Mouse (Mus musculus) heart, embryonic 10.5 days (tissue): ENCODE results near the gene Prkar2a. TPM values are rescaled to one million over a fixed set of nuclear protein-coding genes. Genes with fewer than 3 reads are reported as not detected.

ENCODE experiments used
- DNase-seq: peaks from one replicate; pipeline ENCODE4 v3.0.0-alpha.2; 2017; ENCODE audit warnings: low spot score
- H3K27ac ChIP-seq: fragments of 300-500 bp; sonication (generic); 2 replicates; pipeline ENCODE4 v1.5.1; 2016; ENCODE audit warnings: mild to moderate bottlenecking
- H3K27me3 ChIP-seq: fragments of 300-500 bp; sonication (generic); 2 replicates; pipeline ENCODE4 v1.6.1; 2016; ENCODE audit warnings: mild to moderate bottlenecking; ENCODE audit not compliant: poor library complexity, insufficient read depth, severe bottlenecking
- H3K36me3 ChIP-seq: fragments of 300-500 bp; sonication (generic); 2 replicates; pipeline ENCODE4 v1.6.1; 2016; ENCODE audit warnings: mild to moderate bottlenecking, moderate library complexity
- H3K4me1 ChIP-seq: fragments of 300-500 bp; sonication (generic); 2 replicates; pipeline ENCODE4 v1.6.1; 2016; ENCODE audit warnings: mild to moderate bottlenecking
- H3K4me3 ChIP-seq: fragments of 300-500 bp; sonication (generic); 2 replicates; pipeline ENCODE4 v1.5.1; 2016; ENCODE audit warnings: mild to moderate bottlenecking, moderate library complexity
- H3K9me3 ChIP-seq: fragments of 300-500 bp; sonication (generic); 2 replicates; pipeline ENCODE4 v1.6.1; 2016; ENCODE audit warnings: mild to moderate bottlenecking, moderate library complexity
- whole genome bisulfite sequencing: fragments of 180-500 bp; shearing (Covaris S2); methylation state at CpG from one replicate; pipeline ENCODE4 v1.1.7; 2016; 5-methylcytosine and 5-hydroxymethylcytosine counted together
- polyA plus RNA-seq: library from polyadenylated mRNA; unstranded; fragments of >200 nt; fragmentation: Nextera tagmentation; extraction: Ambion mirVana; gene quantifications from 2 replicates; pipeline ENCODE4 v1.2.1, GENCODE M21; 2016

Prkar2a gene
- polyA plus RNA-seq, 1 experiment from 2014 or later = 26.5 TPM

DNA sequence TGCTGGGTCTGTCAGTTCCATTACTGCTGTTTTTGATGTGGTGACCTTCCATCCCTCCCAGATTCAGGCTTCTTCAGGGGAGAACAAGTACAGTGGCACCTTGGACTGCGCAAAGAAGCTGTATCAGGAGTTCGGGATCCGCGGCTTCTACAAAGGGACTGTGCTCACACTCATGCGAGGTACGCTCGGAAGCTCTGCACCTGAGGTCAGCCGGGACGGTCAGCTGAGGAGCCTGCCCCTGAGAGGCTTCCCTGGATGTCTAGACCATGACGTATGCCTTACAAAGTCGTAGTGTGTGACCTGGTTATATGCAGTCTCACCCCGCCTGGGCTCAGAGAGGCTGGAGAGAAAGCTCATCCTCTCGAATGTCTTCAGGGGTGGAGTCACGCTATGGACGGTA, 9.1 kb upstream of the Prkar2a start:
- no peak overlapping the region for H3K4me3 ChIP-seq
- H3K4me1 ChIP-seq = peaks cover 14% of the 10 kb centered on the region; the same call in 1 of the 2 replicates
- no peaks in the 10 kb centered on the region for H3K27me3 ChIP-seq
- peak; percentile 60 for DNase-seq
- no peak overlapping the region for H3K27ac ChIP-seq
- peaks cover 53% of the 10 kb centered on the region for H3K36me3 ChIP-seq
- 87% methylated on average over 15 of the region's 15 CpGs for WGBS
- no peaks in the 10 kb centered on the region for H3K9me3 ChIP-seq

DNA sequence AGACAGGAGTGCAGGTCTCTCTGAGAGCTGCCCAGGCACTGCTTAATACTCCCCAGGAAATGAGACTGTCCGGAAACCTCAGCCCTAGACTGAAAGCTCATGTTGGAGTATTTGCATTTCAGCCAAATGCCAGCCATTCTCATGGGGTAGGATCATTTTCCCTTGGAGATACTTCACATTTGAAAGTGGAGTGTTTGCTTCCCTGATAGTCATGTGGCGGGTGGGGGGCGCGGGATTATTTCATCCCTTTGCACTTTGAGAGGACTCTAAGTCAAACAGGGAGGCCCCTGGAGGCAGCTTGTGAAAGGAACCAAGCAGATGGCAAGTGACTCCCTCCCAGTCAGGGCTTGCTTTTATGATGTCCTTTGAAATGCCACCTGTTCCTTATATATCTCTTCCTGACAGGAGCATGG, 2.6 kb upstream of the Prkar2a start:
- Histone ChIP-seq H3K27me3 (peaks cover 11% of the 10 kb centered on the region), H3K27ac (no peak overlapping the region), H3K4me1 (peaks cover 5% of the 10 kb centered on the region; the same call in 1 of the 2 replicates), H3K36me3 (peaks cover 34% of the 10 kb centered on the region), H3K4me3 (no peak overlapping the region), H3K9me3 (no peaks in the 10 kb centered on the region)
- WGBS = 58% methylated on average over 4 of the region's 4 CpGs
- peak; percentile 74 for DNase-seq

DNA sequence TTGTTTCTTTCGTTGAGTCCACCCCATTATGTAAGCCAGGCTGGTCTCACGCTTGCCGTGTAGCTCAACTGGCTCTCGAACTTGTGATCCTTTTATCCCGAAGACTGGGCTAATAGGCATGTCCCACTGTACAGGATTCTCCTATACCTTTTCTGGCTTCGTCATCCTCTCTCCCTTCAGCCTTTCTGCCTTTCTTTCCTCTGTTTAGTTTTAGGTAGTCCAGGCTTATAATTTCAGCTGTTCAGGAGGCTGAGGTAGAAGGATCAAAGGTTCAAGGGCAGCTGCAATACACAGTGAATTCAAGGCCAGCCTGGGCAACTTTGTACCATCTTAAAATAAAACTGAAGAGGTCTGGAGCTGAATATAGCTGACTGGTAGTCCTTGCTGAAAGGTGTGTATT, 1.9 kb upstream of the Prkar2a start:
- peaks cover 11% of the 10 kb centered on the region for H3K27me3 ChIP-seq
- H3K4me1 ChIP-seq = peaks cover 11% of the 10 kb centered on the region
- no peaks in the 10 kb centered on the region for H3K9me3 ChIP-seq
- DNase-seq = no peak
- peaks cover 31% of the 10 kb centered on the region for H3K36me3 ChIP-seq
- WGBS = 84% methylated on average over 6 of the region's 6 CpGs
- no peak overlapping the region for H3K4me3 ChIP-seq
- H3K27ac ChIP-seq = no peak overlapping the region

DNA sequence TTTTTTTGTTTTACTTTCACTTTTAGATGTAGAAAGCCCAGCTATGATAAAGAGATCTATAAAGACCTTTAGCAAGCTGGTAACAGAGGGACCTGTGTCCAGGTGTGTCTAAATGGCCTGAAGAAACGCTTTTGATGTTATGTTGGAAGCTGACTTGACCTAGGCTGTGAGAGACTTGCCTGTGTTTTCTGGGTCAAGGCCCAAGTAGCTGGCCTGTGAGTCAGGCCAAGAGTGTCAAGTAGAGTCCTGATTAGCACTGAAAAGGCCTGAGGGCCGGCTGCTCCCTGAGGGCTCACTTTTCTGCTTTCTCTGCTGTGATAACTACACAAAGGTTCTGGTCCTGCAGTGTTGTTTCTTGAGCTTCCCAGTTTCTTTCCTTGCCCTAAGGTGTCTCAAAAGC, 1.4 kb upstream of the Prkar2a start:
- peaks cover 11% of the 10 kb centered on the region for H3K27me3 ChIP-seq
- no peak for DNase-seq
- WGBS = 51% methylated on average over 2 of the region's 2 CpGs

DNA sequence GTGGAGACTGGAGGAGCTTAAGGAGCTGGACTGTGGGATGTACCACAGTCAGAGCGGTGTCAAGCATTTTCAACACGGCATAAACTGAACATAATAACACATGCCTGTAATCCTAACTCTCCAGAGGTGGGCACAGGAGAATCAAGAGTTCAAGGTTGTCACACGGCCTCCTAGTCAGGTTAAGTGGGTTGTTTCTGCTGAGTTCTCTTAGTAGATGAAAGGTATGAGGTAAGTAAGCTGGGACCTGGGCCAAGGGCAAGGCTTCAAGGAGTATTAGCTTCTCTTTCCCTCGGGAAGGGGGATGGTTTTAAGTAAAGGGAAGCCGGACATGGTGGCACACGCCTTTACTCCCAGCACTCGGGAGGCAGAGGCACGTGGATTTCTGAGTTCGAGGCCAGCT, 663 bp upstream of the Prkar2a start:
- peaks cover 18% of the 10 kb centered on the region for H3K36me3 ChIP-seq
- H3K9me3 ChIP-seq = no peaks in the 10 kb centered on the region
- no peak for DNase-seq
- WGBS = 74% methylated on average over 9 of the region's 9 CpGs
- H3K27ac ChIP-seq = no peak overlapping the region
- peaks cover 11% of the 10 kb centered on the region for H3K27me3 ChIP-seq
- peaks cover 18% of the 10 kb centered on the region for H3K4me1 ChIP-seq
- H3K4me3 ChIP-seq = no peak overlapping the region

More for the DNA sequence above, 1.4 kb upstream of the Prkar2a start:
- no peaks in the 10 kb centered on the region for H3K9me3 ChIP-seq
- H3K4me1 ChIP-seq = peaks cover 12% of the 10 kb centered on the region
- H3K4me3 ChIP-seq = no peak overlapping the region
- H3K36me3 ChIP-seq = peaks cover 26% of the 10 kb centered on the region
- H3K27ac ChIP-seq = no peak overlapping the region

DNA sequence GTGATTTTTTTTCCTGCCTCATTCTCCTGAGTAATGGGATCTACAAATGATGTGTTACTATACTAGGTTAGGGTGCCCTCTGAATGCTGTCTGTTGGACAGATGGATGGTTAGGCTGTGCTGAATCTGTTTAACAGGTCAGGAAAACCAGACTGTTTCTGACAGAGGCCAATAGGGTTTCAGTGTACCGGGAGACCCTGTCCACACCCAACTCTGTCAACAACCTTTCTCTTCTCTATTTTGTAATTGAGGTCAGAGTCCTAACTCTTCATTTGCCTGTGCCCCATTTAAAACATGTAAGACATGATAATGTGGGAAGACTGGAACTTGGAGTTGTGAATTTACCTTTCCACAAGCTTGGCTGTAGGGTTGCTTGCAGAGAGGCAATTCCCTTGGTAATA, 879 bp downstream of the Prkar2a start:
- 89% methylated on average over 1 of the region's 1 CpGs for WGBS
- DNase-seq = no peak

DNA sequence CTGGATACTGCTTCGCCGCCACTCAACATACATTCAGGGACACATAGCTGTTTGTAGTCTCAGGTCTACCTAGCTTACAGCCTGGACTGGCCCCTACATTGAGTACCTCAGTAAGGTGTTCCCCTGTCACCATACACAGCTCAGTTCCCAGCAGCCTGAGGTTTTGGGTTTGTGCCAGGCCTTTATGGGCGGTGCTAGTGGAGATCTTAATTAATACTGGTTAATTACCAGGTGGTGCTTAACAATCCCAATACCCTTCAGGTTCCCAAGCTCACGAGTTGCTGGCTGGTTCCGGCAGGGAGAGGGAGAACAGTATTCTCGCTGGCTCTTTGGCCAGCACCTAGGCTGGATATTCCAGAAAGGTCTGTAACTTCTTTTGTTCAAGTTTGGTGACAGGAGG, 1.8 kb downstream of the Prkar2a start:
- Histone ChIP-seq H3K27me3 (peaks cover 11% of the 10 kb centered on the region), H3K4me3 (no peak overlapping the region), H3K27ac (no peak overlapping the region), H3K36me3 (no peaks in the 10 kb centered on the region), H3K4me1 (peaks cover 18% of the 10 kb centered on the region), H3K9me3 (no peaks in the 10 kb centered on the region)
- 78% methylated on average over 6 of the region's 6 CpGs for WGBS
- peak; percentile 27 for DNase-seq

More for the DNA sequence above, 879 bp downstream of the Prkar2a start:
- H3K27ac ChIP-seq = no peak overlapping the region
- peaks cover 18% of the 10 kb centered on the region for H3K4me1 ChIP-seq
- no peak overlapping the region for H3K4me3 ChIP-seq
- H3K36me3 ChIP-seq = 0 out of 2 replicates have a peak, but pooled peaks cover 5% of the 10 kb centered on the region
- H3K9me3 ChIP-seq = no peaks in the 10 kb centered on the region
- H3K27me3 ChIP-seq = peaks cover 11% of the 10 kb centered on the region

DNA sequence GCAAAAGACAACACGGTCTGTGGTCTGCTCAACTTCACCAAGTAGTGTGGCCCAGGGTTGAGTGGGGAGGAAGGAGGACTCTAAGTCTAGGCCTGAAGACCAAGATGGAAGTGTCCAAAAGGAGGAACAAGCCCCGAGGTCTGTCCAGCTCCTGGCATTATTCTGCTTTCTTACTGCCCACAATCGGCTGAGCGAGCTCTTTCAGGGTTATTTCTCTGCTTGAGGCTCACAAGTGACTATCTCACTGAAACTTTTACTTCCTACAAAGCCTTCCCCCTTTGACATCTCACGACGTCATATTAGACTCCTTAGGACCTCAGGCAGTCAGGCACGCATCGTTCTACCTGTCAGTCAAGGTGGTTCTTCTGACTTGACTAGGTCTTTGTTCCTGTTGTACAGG, 2.3 kb downstream of the Prkar2a start:
- no peaks in the 10 kb centered on the region for H3K9me3 ChIP-seq
- peak overlapping the region; percentile 69 for H3K4me3 ChIP-seq
- H3K4me1 ChIP-seq = peaks cover 18% of the 10 kb centered on the region
- H3K27me3 ChIP-seq = peaks cover 11% of the 10 kb centered on the region
- WGBS = 64% methylated on average over 8 of the region's 8 CpGs
- peak; percentile 68 for DNase-seq
- H3K36me3 ChIP-seq = no peaks in the 10 kb centered on the region
- peak overlapping the region; percentile 89 for H3K27ac ChIP-seq

DNA sequence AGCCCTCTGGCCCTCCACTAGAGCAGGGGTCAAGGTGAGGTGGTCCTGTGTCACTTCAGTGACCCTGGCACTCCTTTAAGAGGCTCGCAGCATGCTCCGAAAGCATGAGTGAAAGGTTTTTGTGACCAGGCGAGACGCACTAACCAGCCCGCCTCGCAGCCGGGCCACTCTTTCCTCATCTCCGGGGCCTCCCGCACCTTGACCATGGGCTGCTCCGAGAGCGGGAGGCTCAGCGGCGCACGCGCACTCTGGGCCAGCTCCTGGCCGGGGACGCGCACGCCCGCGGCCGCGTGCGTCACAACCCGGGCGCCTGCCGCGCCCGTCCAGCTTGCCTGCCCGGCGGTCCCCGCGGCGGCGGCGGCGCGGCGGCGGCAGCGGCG, 2.7 kb downstream of the Prkar2a start:
- H3K4me3 ChIP-seq = peak overlapping the region; percentile 69
- H3K9me3 ChIP-seq = no peaks in the 10 kb centered on the region
- peaks cover 13% of the 10 kb centered on the region for H3K4me1 ChIP-seq
- peak; percentile 91 for DNase-seq
- no peaks in the 10 kb centered on the region for H3K36me3 ChIP-seq
- H3K27me3 ChIP-seq = peaks cover 11% of the 10 kb centered on the region
- WGBS = 4% methylated on average over 42 of the region's 42 CpGs
- H3K27ac ChIP-seq = peak overlapping the region; percentile 89

DNA sequence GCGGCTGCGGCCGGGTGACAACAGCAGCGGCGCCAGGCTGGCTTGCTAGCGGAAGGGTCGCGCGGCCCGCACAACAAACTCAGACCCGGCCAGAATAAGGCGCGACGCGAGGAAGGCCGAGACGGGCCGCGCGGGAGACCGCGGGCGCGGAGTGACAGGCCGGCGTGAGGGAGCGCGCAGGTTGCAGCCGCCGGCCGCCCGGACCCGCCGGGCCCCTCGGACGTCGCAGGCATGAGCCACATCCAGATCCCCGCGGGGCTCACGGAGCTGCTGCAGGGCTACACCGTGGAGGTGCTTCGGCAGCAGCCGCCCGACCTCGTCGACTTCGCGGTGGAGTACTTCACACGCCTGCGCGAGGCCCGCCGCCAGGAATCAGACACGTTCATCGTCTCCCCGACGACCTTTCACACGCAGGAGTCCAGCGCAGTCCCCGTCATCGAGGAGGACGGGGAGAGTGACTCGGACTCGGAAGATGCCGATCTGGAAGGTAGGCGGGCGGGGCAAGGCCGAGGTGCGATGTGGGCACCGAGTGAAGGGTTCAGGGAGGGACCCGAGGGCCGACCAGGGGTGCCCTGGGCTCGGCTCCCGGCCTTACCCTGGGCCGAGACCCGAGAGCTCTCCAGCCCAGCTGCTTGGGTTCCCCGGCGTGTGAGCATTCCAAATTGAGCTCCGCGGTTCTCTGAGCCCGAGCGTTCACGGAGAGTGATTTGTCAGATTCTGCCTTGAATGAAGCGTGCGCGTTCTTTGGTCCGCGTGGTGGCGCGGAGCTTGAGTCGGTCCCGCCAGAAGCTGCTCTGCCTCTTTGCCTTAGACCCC, 3.3 kb downstream of the Prkar2a start:
- Histone ChIP-seq H3K9me3 (no peaks in the 10 kb centered on the region), H3K4me3 (peak overlapping the region; percentile 69), H3K27me3 (peaks cover 11% of the 10 kb centered on the region), H3K4me1 (peaks cover 13% of the 10 kb centered on the region), H3K36me3 (no peaks in the 10 kb centered on the region), H3K27ac (peak overlapping the region; percentile 89)
- WGBS = under 1% methylated on average over 88 of the region's 92 CpGs
- peak; percentile 81 for DNase-seq

DNA sequence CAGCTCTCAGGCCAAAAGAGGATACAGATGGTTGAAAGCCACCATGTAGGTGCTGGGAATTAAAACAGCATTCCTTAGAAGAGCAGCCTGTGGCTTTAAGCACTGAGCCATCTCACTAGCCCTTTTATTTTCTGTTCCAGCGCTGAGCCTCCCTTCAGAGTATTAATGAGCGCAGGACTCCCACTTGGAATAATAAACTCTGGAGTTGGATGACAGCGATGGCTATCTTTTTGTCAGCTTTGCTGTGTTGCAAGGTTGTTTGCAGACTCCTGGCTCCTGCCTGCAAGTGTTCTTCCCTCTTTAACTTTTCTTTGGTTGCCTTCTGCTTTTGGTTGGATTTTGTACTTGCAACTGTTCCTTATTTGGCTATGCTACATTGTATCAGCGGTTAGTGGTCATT, 4.8 kb downstream of the Prkar2a start:
- H3K27me3 ChIP-seq = peaks cover 11% of the 10 kb centered on the region
- H3K27ac ChIP-seq = no peak overlapping the region
- peak; percentile 69 for DNase-seq
- 86% methylated on average over 4 of the region's 4 CpGs for WGBS
- H3K4me1 ChIP-seq = peaks cover 13% of the 10 kb centered on the region
- no peaks in the 10 kb centered on the region for H3K36me3 ChIP-seq
- no peak overlapping the region for H3K4me3 ChIP-seq
- H3K9me3 ChIP-seq = no peaks in the 10 kb centered on the region

DNA sequence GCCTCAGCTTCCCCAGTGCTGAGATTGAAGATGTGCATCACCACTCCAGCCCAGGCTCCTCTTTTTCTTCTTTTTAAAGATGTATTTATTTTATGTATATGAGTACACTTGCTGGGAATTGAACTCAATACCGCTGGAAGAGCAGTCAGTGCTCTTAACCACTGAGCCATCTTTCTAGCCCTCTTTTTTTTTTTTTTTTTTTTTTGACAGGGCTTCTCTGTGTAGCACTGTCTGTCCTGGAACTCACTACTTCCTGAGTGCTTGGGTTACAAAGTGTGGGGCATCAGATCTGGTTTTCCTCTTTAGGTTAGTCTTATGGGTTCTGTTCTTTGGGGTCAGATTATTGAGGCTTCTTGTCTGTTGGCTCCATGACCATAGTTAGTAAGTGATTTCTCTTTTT, 5.4 kb downstream of the Prkar2a start:
- no peak for DNase-seq
- Histone ChIP-seq H3K36me3 (no peaks in the 10 kb centered on the region), H3K27me3 (peaks cover 11% of the 10 kb centered on the region), H3K4me3 (no peak overlapping the region), H3K4me1 (peaks cover 13% of the 10 kb centered on the region), H3K27ac (no peak overlapping the region), H3K9me3 (no peaks in the 10 kb centered on the region)
- 75% methylated on average over 1 of the region's 1 CpGs for WGBS

DNA sequence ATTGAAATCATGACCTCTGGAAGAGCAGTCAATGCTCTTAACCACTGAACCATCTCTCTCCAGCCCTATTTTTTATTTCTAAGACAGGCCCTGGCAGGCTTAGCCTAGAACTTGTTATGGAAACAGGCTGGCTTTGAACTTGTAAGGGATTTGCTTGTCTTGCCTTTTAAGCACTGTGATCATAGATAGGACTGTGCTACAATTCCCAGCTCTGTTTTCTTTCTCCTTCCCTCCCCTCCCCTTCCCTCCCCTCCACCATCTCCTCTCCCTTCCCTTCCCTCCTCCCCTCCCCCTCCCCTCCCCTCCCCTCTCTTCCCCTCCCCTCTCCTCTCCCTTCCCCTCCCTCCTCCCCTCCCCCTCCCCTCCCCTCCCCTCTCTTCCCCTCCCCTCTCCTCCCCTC, 13.4 kb downstream of the Prkar2a start:
- no peaks in the 10 kb centered on the region for H3K36me3 ChIP-seq
- H3K4me3 ChIP-seq = no peak overlapping the region
- no peak for DNase-seq

More for the DNA sequence above, 13.4 kb downstream of the Prkar2a start:
- Histone ChIP-seq H3K27ac (no peak overlapping the region), H3K9me3 (no peaks in the 10 kb centered on the region), H3K4me1 (peaks cover 20% of the 10 kb centered on the region), H3K27me3 (no peaks in the 10 kb centered on the region)
